ENCODE assay signal across 9 mouse cellular contexts in the genomic region with DNA sequence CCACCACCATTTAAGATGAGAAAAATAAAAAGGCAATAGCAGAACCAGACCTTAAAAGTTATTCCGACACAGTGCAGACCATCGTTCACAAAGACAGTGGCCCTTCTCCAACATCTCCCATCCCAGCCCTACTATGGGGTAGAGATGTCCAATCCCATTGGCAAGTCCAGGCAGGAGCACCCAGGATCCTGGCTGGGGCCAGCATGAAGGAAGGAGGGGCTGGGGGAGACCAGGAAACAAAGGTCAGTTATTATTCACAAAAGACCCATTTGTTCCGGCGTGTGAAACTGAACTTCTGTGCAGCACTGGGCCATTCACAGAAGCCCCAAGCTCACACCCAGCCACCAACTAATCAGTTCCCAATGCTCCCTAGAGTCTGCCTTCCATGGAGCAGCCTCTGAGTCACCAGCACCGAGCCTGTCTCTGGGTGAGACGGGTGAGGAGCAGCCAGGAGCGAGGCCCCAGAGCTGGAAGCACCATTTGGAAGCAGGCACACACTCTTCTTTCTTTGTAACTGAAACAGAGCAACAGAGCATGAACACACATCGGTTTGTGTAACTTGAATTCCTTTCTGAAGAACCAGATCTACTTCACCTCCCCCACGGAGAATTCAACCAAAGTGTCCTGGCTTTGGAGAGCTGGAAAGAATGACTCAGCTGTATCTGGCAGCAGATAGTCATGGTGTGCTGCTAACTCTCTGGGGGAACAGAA.
DNase-seq lines count a peak whose midpoint lies in the region; ATAC-seq and TF ChIP-seq lines count a peak whose summit lies in the region.
"Had no signal": no experiment of that assay in that cellular context is flagged by ENCODE, and none has a peak within 500 bp of the region (broad histone marks: within the 10 kb centered on the region; RNA-seq: fewer than 3 reads in every experiment).

No protein-coding gene starts in this region.

- no peak for TF ChIP-seq POLR2A in brain, embryonic 14.5 days (IDR thresholded peaks at IDR 0.05; ENCODE audit: borderline replicate concordance, extremely low read depth, insufficient read depth, insufficient read length, poor library complexity, severe bottlenecking)

- DNase-seq in left cerebral cortex, adult 18-20 months (ENCODE audit: low spot score in 2 of 2): peak; percentile 47 to 52
- DNase-seq in left cerebral cortex, postnatal 14 days (ENCODE audit: low spot score in 2 of 2): no peak
- DNase-seq in brain, embryonic 14.5 days (ENCODE audit: low read depth): peak; percentile 66
- peak; percentile 63 for DNase-seq in heart, adult 8-10 months (ENCODE audit: low spot score)
- peak; percentile 26 to 40 for DNase-seq in layer of hippocampus, adult 2 months (ENCODE audit: low spot score in 2 of 2)
- DNase-seq in lung, postnatal 25 days (ENCODE audit: low spot score): peak; percentile 62
- DNase-seq in thymus, postnatal 14 days: no peak

- peak overlapping the region; percentile 80 for H3K27ac ChIP-seq in layer of hippocampus, adult 2 months
- H3K27ac ChIP-seq: macrophage had no signal

- intact Hi-C loops in left cerebral cortex, postnatal 14 days (cut with DNase I): no loop called here

- no peak for ATAC-seq in monocyte, adult 5-6 weeks (replicated peaks; ENCODE audit: insufficient number of reproducible peaks, low FRiP score, low TSS enrichment, poor library complexity, severe bottlenecking)

- H3K4me3 ChIP-seq in layer of hippocampus, adult 2 months: no peak overlapping the region

- no peak for TF ChIP-seq CTCF in brain, embryonic 14.5 days (IDR thresholded peaks at IDR 0.05; ENCODE audit: borderline replicate concordance, extremely low read depth, insufficient read depth, insufficient read length)
- no peak for TF ChIP-seq CTCF in layer of hippocampus, adult 2 months (conservative IDR thresholded peaks at IDR 0.05)

Comparison
In these comparisons a context has a peak if more than half of its experiments do, and no peak if none do; other contexts are left out.
1. DNase-seq: peak in left cerebral cortex, adult 18-20 months (2 of 2), brain, embryonic 14.5 days (single experiment), heart, adult 8-10 months (single experiment), layer of hippocampus, adult 2 months (2 of 2) and lung, postnatal 25 days (single experiment); none in left cerebral cortex, postnatal 14 days (0 of 2) and thymus, postnatal 14 days (single experiment).